Mouse (Mus musculus) C2C12 (cell line): Measurements from ENCODE around the gene Rnf148.

Experiments
- CTCF ChIP-seq: IDR thresholded peaks from one replicate; pipeline ENCODE4 v1.5.1; 2011; ENCODE audit not compliant: control insufficient read depth, insufficient read depth, insufficient read length
- MYOG ChIP-seq: IDR thresholded peaks from one replicate; pipeline ENCODE4 v1.6.1; 2011; ENCODE audit not compliant: control insufficient read depth, insufficient read length; ENCODE audit errors: extremely low read depth

DNA sequence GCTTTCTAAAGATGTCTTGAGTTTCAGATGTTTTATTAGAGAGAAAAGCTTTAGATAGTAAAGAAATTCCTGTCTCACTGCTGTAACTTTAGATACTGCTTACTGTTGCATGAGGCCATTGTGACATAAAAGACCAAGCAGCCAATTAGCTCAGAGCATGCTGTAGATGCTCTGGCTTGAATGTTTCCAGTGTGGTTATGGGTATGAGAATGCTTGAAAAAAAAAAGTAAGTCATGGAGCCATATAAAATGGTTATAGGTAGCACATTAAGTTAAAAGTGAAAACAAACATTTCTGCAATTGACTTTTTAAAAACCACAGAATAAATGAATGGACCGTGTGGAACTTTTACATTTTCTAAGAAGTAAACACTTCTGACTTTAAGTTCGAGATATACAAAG, 4.7 kb downstream of the Rnf148 start, which contains the start of gene Rnf133:
- no peak for TF ChIP-seq MYOG
- no peak for TF ChIP-seq CTCF
